Mouse (Mus musculus) neural tube, embryonic 14.5 days (tissue): ENCODE results near the gene Plg. TPM values are rescaled to one million over a fixed set of nuclear protein-coding genes. Genes with fewer than 3 reads are reported as not detected.
A peak's percentile ranks its signal among the peaks of the same experiment; 100 is the strongest.

Source experiments
- ATAC-seq: fragments of 200-750 bp; cut with Nextera tagmentation; 2 replicates; pipeline ENCODE4 v1.8.0; 2017; ENCODE audit warnings: low read depth, mild to moderate bottlenecking, moderate TSS enrichment, moderate library complexity
- H3K27ac ChIP-seq: fragments of 300-500 bp; sonication (generic); 2 replicates; pipeline ENCODE4 v1.5.1; 2014; ENCODE audit warnings: low read depth, mild to moderate bottlenecking, control low read depth, low read length, moderate library complexity, mixed read lengths
- H3K27me3 ChIP-seq: fragments of 300-500 bp; sonication (generic); 2 replicates; pipeline ENCODE4 v1.6.1; 2014; ENCODE audit warnings: low read length; ENCODE audit not compliant: control insufficient read depth, insufficient read depth
- H3K36me3 ChIP-seq: fragments of 300-500 bp; sonication (generic); 2 replicates; pipeline ENCODE4 v1.6.1; 2014; ENCODE audit warnings: low read length, mixed read lengths; ENCODE audit not compliant: control insufficient read depth, insufficient read depth
- H3K4me1 ChIP-seq: fragments of 300-500 bp; sonication (generic); 2 replicates; pipeline ENCODE4 v1.6.1; 2014; ENCODE audit warnings: low read length; ENCODE audit not compliant: control insufficient read depth, insufficient read depth
- H3K4me2 ChIP-seq: fragments of 300-500 bp; sonication (generic); 2 replicates; pipeline ENCODE4 v1.6.1; 2014; ENCODE audit warnings: mild to moderate bottlenecking, low read depth, low read length, control low read depth
- H3K4me3 ChIP-seq: fragments of 300-500 bp; sonication (generic); 2 replicates; pipeline ENCODE4 v1.5.1; 2014; ENCODE audit warnings: low read depth, low read length, control low read depth, mixed read lengths
- H3K9ac ChIP-seq: fragments of 300-500 bp; sonication (generic); replicated peaks from 2 replicates; pipeline ENCODE4 v1.6.1; 2014; ENCODE audit warnings: low read depth, mild to moderate bottlenecking, control low read depth, low read length, mixed read lengths
- H3K9me3 ChIP-seq: fragments of 300-500 bp; sonication (generic); 2 replicates; pipeline ENCODE4 v1.6.1; 2016; ENCODE audit warnings: low read length; ENCODE audit not compliant: control insufficient read depth
- WGBS: fragments of 180-500 bp; shearing (Covaris S2); extraction: QIAGEN DNeasy Blood & Tissue Kit; methylation state at CpG from one replicate; pipeline ENCODE4 v1.1.7; 2014; 5-methylcytosine and 5-hydroxymethylcytosine counted together
- polyA plus RNA-seq: library from polyadenylated mRNA; unstranded; fragments of >200 nt; fragmentation: Nextera tagmentation; extraction: Ambion mirVana; gene quantifications from 2 replicates; pipeline ENCODE4 v1.2.1, GENCODE M21; 2014

Plg gene
- polyA plus RNA-seq, 1 experiment from 2014 or later, result 0.09 TPM

GRCm38 (mm10) chr17:12412891-12413237 is 34.5 kb downstream of the Plg start:
- no peak for ATAC-seq
- H3K4me2 ChIP-seq, result no peak overlapping the region
- WGBS, result 66% methylated on average over 3 of the region's 3 CpGs
- no peaks in the 10 kb centered on the region for H3K9me3 ChIP-seq
- no peak overlapping the region for H3K9ac ChIP-seq
- H3K4me1 ChIP-seq, result no peaks in the 10 kb centered on the region
- H3K36me3 ChIP-seq, result no peaks in the 10 kb centered on the region
- no peaks in the 10 kb centered on the region for H3K27me3 ChIP-seq
- no peak overlapping the region for H3K27ac ChIP-seq
- H3K4me3 ChIP-seq, result no peak overlapping the region

DNA sequence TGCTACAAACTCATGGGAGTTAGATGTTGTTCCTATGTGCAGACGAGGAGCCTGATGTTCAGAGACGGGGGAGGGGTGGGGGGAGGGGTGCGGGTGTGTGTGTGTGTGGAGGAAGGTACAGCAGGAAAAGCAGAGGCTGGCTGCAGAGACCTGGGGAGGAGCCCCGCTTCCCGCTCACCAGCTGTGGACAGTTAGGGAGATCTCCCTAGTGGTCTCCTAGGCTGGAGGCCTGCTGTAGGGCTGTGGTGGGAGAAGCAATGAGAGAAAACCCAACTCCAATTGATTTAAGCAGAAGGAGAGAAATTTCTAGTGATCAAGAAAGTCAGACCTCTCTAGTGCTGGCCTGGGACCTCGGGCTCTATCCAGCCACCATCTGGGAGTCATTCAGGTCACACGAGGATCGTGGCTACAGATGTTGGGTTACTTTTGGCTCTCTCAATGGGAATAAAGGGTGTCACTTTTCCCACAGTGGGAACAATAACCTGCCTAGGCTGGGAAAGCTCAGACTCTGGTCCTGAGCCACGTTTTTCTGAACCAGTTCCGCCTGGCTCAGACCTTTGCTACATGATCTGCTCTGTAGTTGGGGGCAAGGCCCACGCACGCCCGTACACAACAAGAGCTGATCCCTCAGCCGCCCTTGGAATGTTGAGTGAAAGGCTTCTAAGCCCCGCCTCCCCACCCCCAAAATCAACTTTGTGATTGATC is 36.8 kb downstream of the Plg start:
- 65% methylated on average over 15 of the region's 15 CpGs for WGBS
- Histone ChIP-seq H3K27me3 (no peaks in the 10 kb centered on the region), H3K4me1 (no peaks in the 10 kb centered on the region), H3K27ac (no peak overlapping the region), H3K9me3 (no peaks in the 10 kb centered on the region), H3K4me2 (no peak overlapping the region), H3K4me3 (no peak overlapping the region), H3K9ac (no peak overlapping the region), H3K36me3 (no peaks in the 10 kb centered on the region)
- no peak for ATAC-seq

GRCm38 (mm10) chr17:12415741-12416140 is 37.3 kb downstream of the Plg start:
- Histone ChIP-seq H3K4me1 (no peaks in the 10 kb centered on the region), H3K27me3 (no peaks in the 10 kb centered on the region), H3K27ac (no peak overlapping the region), H3K36me3 (no peaks in the 10 kb centered on the region), H3K4me2 (no peak overlapping the region), H3K9ac (no peak overlapping the region), H3K4me3 (no peak overlapping the region), H3K9me3 (no peaks in the 10 kb centered on the region)
- peak; percentile 45; the same call in 1 of the 2 replicates for ATAC-seq
- WGBS, result 81% methylated on average over 5 of the region's 5 CpGs

DNA sequence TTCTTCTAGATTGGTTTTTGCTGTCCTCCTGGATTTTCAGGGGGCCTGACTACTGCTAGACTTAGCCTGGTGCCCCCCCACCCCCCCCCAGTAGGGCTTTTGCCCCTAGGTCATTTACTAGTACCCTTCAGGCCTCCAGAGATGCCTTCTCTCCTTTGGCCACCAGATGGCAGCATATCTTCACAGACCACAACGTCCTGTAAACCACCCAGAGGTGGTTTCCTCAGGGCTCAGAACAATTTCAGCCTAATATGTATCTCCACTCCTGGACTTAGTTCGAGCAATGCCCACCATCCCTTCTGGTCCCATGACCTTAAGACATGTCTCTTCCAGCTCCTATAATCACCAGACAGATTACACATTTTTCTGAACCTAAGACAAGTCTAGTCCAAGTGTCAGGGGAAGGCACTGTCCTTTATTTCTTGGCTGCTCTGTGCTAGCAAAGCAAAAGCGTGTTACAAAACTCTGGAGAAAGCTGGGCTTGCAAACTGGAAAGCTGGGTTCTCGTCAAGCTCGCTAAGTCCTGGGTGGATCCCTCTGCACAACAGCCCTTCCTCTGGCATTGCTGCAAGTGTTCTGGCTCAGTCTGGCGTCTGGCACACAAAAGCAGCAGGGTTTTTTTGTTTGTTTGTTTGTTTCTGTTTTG is 38.0 kb downstream of the Plg start:
- H3K4me1 ChIP-seq, result no peaks in the 10 kb centered on the region
- no peak overlapping the region for H3K27ac ChIP-seq
- peak; percentile 57; the same call in 1 of the 2 replicates for ATAC-seq
- no peaks in the 10 kb centered on the region for H3K27me3 ChIP-seq
- H3K9ac ChIP-seq, result no peak overlapping the region
- no peaks in the 10 kb centered on the region for H3K9me3 ChIP-seq
- H3K36me3 ChIP-seq, result no peaks in the 10 kb centered on the region
- H3K4me3 ChIP-seq, result no peak overlapping the region
- H3K4me2 ChIP-seq, result no peak overlapping the region
- WGBS, result 54% methylated on average over 6 of the region's 6 CpGs

DNA sequence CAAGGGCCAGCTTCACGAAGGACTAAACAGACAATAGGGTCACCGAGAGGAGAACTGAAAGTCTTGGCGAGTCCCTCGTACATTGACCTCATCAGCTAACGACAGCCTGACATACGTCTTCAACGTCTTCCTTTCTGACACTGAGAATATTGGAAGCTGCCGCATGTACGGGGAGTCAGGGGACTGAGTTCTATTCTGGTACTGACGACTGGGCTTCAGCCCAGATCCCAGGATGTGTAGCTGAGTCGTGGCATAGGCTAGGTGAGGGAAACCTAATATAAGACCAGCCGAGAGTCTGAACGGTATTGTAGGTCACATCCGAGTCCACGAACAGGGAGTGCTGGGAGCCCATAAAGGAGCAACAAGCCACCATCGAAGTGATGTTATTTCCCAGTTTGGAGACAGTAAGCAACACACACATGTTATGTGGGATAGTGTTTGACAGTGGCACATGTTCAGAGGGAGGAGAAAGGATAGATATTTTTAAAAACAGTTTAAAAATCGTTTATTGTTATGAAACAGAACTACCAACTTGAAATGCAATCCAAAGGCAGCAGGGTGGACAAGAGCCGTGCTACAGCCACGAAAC is 41.2 kb downstream of the Plg start:
- H3K27me3 ChIP-seq, result no peaks in the 10 kb centered on the region
- WGBS, result 72% methylated on average over 19 of the region's 19 CpGs
- H3K4me1 ChIP-seq, result no peaks in the 10 kb centered on the region
- no peaks in the 10 kb centered on the region for H3K9me3 ChIP-seq
- H3K4me3 ChIP-seq, result no peak overlapping the region
- no peak overlapping the region for H3K4me2 ChIP-seq
- ATAC-seq, result no peak
- no peaks in the 10 kb centered on the region for H3K36me3 ChIP-seq
- H3K27ac ChIP-seq, result no peak overlapping the region
- H3K9ac ChIP-seq, result no peak overlapping the region

GRCm38 (mm10) chr17:12420886-12421574 is 42.6 kb downstream of the Plg start:
- Histone ChIP-seq H3K4me2 (no peak overlapping the region), H3K4me1 (no peaks in the 10 kb centered on the region), H3K27me3 (no peaks in the 10 kb centered on the region), H3K4me3 (no peak overlapping the region), H3K27ac (no peak overlapping the region), H3K36me3 (no peaks in the 10 kb centered on the region), H3K9ac (no peak overlapping the region), H3K9me3 (no peaks in the 10 kb centered on the region)
- ATAC-seq, result no peak
- 70% methylated on average over 16 of the region's 16 CpGs for WGBS

GRCm38 (mm10) chr17:12422143-12422542 is 43.7 kb downstream of the Plg start:
- H3K4me3 ChIP-seq, result no peak overlapping the region
- H3K4me1 ChIP-seq, result no peaks in the 10 kb centered on the region
- H3K9me3 ChIP-seq, result no peaks in the 10 kb centered on the region
- WGBS, result 84% methylated on average over 1 of the region's 1 CpGs
- H3K27ac ChIP-seq, result no peak overlapping the region
- no peak for ATAC-seq
- no peak overlapping the region for H3K4me2 ChIP-seq
- no peaks in the 10 kb centered on the region for H3K27me3 ChIP-seq
- H3K9ac ChIP-seq, result no peak overlapping the region
- no peaks in the 10 kb centered on the region for H3K36me3 ChIP-seq

- H3K4me1 ChIP-seq, result no peaks in the 10 kb centered on the region
- H3K27me3 ChIP-seq, result no peaks in the 10 kb centered on the region
- H3K9me3 ChIP-seq, result no peaks in the 10 kb centered on the region
- H3K4me3 ChIP-seq, result no peak overlapping the region
- H3K36me3 ChIP-seq, result no peaks in the 10 kb centered on the region
- H3K27ac ChIP-seq, result no peak overlapping the region
- H3K4me2 ChIP-seq, result no peak overlapping the region
- no peak overlapping the region for H3K9ac ChIP-seq
- no peak for ATAC-seq
- WGBS, result 58% methylated on average over 3 of the region's 3 CpGs
Measured at GRCm38 (mm10) chr17:12427156-12427555, 48.7 kb downstream of the Plg start.

DNA sequence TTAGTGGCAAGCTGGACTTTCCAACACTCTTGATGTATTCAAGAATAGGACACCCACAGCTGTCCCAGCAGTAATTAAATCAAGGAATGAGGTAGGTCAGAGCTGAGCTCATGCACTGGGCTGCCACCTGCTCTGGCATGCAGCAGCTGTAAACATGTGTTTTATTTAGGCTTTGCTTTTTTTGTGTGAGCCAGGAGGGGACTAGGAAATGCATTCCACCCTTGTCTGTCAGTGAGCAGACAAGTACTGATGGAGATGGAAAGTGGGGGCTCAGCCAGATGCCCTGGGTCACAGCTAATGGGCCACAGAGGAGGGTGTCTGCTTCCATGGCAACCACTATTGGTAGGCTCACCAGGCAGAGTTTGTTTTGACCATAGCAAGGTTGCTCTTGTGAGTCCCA is 50.0 kb downstream of the Plg start:
- Histone ChIP-seq H3K4me1 (no peaks in the 10 kb centered on the region), H3K9me3 (no peaks in the 10 kb centered on the region), H3K4me3 (no peak overlapping the region), H3K27ac (no peak overlapping the region), H3K9ac (no peak overlapping the region), H3K36me3 (no peaks in the 10 kb centered on the region), H3K27me3 (no peaks in the 10 kb centered on the region), H3K4me2 (no peak overlapping the region)
- ATAC-seq, result peak; percentile 60; the same call in 1 of the 2 replicates
